ENCODE assay signal across 8 mouse cellular contexts in genomic region chr6:121337770-121338518, GRCm38 (mm10). TPM values are rescaled to one million over a fixed set of nuclear protein-coding genes. Genes with fewer than 3 reads are reported as not detected.
DNase-seq lines count a peak whose midpoint lies in the region; ATAC-seq and TF ChIP-seq lines count a peak whose summit lies in the region.

No protein-coding gene starts in this region.

- peak; percentile 90 for DNase-seq in 3T3-L1 (ENCODE audit: low read depth, low spot score)
- DNase-seq in adrenal gland, postnatal 14 days = peak; percentile 89
- DNase-seq in embryonic facial prominence, embryonic 10.5 days (ENCODE audit: low spot score) = peak; percentile 86
- peak; percentile 97 for DNase-seq in heart, adult 11 months
- DNase-seq in kidney, adult 18-20 months = peak; percentile 81
- DNase-seq in left cerebral cortex, postnatal 4 days = peak; percentile 89

- peak; percentile 91 for ATAC-seq in midbrain, embryonic 13.5 days

- H3K9me3 ChIP-seq in embryonic facial prominence, embryonic 10.5 days = no peaks in the 10 kb centered on the region
- H3K9me3 ChIP-seq in midbrain, embryonic 13.5 days = no peaks in the 10 kb centered on the region

- whole genome bisulfite sequencing in embryonic facial prominence, embryonic 10.5 days = 30% methylated on average over 3 of the region's 3 CpGs
- WGBS in midbrain, embryonic 13.5 days = 28% methylated on average over 3 of the region's 3 CpGs
- 27% methylated on average over 3 of the region's 3 CpGs for WGBS in small intestine, adult 2 months

- peaks cover 9% of the 10 kb centered on the region for H3K27me3 ChIP-seq in embryonic facial prominence, embryonic 10.5 days (replicated peaks; ENCODE audit: low read depth, poor library complexity, severe bottlenecking)
- no peaks in the 10 kb centered on the region for H3K27me3 ChIP-seq in midbrain, embryonic 13.5 days
- no peaks in the 10 kb centered on the region for H3K27me3 ChIP-seq in small intestine, adult 2 months (ENCODE audit: control insufficient read depth, insufficient read depth, low read length)

- H3K9ac ChIP-seq in midbrain, embryonic 13.5 days (replicated peaks) = no peak overlapping the region

- no peak overlapping the region for H3K4me2 ChIP-seq in midbrain, embryonic 13.5 days (replicated peaks)

- intact Hi-C loops in left cerebral cortex, postnatal 4 days (cut with DNase I) = loop anchor here (5.0 kb wide), 1 partner anchor 194 kb away; no protein-coding TSS in a partner anchor

- no peaks in the 10 kb centered on the region for H3K36me3 ChIP-seq in embryonic facial prominence, embryonic 10.5 days (replicated peaks)
- no peaks in the 10 kb centered on the region for H3K36me3 ChIP-seq in midbrain, embryonic 13.5 days
- H3K36me3 ChIP-seq in small intestine, adult 2 months (ENCODE audit: control insufficient read depth, insufficient read depth, low read length) = no peaks in the 10 kb centered on the region

- H3K4me1 ChIP-seq in embryonic facial prominence, embryonic 10.5 days = peaks cover 18% of the 10 kb centered on the region
- no peaks in the 10 kb centered on the region for H3K4me1 ChIP-seq in midbrain, embryonic 13.5 days (replicated peaks)
- H3K4me1 ChIP-seq in small intestine, adult 2 months (ENCODE audit: control insufficient read depth, insufficient read depth, insufficient read length, low read length) = no peaks in the 10 kb centered on the region

- no peak overlapping the region for H3K4me3 ChIP-seq in embryonic facial prominence, embryonic 10.5 days
- H3K4me3 ChIP-seq in midbrain, embryonic 13.5 days (replicated peaks) = no peak overlapping the region
- H3K4me3 ChIP-seq in small intestine, adult 2 months (ENCODE audit: low read depth, low read length) = no peak overlapping the region

- TF ChIP-seq POLR2A in small intestine, adult 2 months (IDR thresholded peaks at IDR 0.05; ENCODE audit: low read depth, low read length) = no peak

- no peak overlapping the region for H3K27ac ChIP-seq in embryonic facial prominence, embryonic 10.5 days (replicated peaks)
- H3K27ac ChIP-seq in midbrain, embryonic 13.5 days = no peak overlapping the region
- no peak overlapping the region for H3K27ac ChIP-seq in small intestine, adult 2 months (ENCODE audit: insufficient read depth, low read depth, low read length)

- peak; percentile 81; the same call in 1 of the 2 replicates for TF ChIP-seq CTCF in small intestine, adult 2 months (IDR thresholded peaks at IDR 0.05; ENCODE audit: extremely low read depth, insufficient read length, insufficient replicate concordance, low read depth, low read length)

RNA-seq across cellular contexts. Expression of gene Slc6a12, which starts 4.9 kb away (rescaled TPM):
- total RNA-seq in adrenal gland, postnatal 14 days (2021) = 1.9 and 8.0 TPM in 2 replicates
- 0.29 TPM in 1 of 2 replicates, not detected in the other for polyA plus RNA-seq in embryonic facial prominence, embryonic 10.5 days (2016; fragmentation: Nextera tagmentation; extraction: Ambion mirVana)
- 1 to 10 TPM; 1.1 to 1.6 TPM for total RNA-seq in left cerebral cortex, postnatal 4 days (2021)
- 0.52 and 1.3 TPM in 2 replicates for polyA plus RNA-seq in midbrain, embryonic 13.5 days (2015; fragmentation: Nextera tagmentation; extraction: Ambion mirVana)
- polyA plus RNA-seq in small intestine, adult 2 months (2012; rRNA removed) = 0.27 and 0.42 TPM in 2 replicates

RNA-seq across cellular contexts. Expression of gene Slc6a13, which starts 37.9 kb away (rescaled TPM):
- 3.2 and 17.9 TPM in 2 replicates for total RNA-seq in adrenal gland, postnatal 14 days (2021)
- 1.3 and 1.8 TPM in 2 replicates for polyA plus RNA-seq in embryonic facial prominence, embryonic 10.5 days (2016; fragmentation: Nextera tagmentation; extraction: Ambion mirVana)
- total RNA-seq in left cerebral cortex, postnatal 4 days (2021) = 10 to 100 TPM; 25.3 to 29.0 TPM
- polyA plus RNA-seq in midbrain, embryonic 13.5 days (2015; fragmentation: Nextera tagmentation; extraction: Ambion mirVana) = 19.7 and 23.8 TPM in 2 replicates
- 0.20 and 0.22 TPM in 2 replicates for polyA plus RNA-seq in small intestine, adult 2 months (2012; rRNA removed)
